Mouse (Mus musculus) midbrain, embryonic 10.5 days (tissue): ENCODE measurements at regions not wholly inside any gene's neighbourhood (a gene's known extent, or its start where the extent isn't known, plus 50 kb on each side); places are given as distances from the start of the nearest gene placed in this dataset.

Experiments
- DNase-seq: peaks from one replicate; pipeline ENCODE4 v3.0.0-alpha.2; 2017; ENCODE audit warnings: low spot score
- H3K27ac ChIP-seq: fragments of 300-500 bp; sonication (generic); replicated peaks from 2 replicates; pipeline ENCODE4 v1.5.1; 2016; ENCODE audit warnings: mild to moderate bottlenecking
- H3K27me3 ChIP-seq: fragments of 300-500 bp; sonication (generic); 2 replicates; pipeline ENCODE4 v1.6.1; 2016; ENCODE audit warnings: low read depth, mild to moderate bottlenecking; ENCODE audit not compliant: poor library complexity, severe bottlenecking
- H3K36me3 ChIP-seq: fragments of 300-500 bp; sonication (generic); 2 replicates; pipeline ENCODE4 v1.6.1; 2016; ENCODE audit warnings: mild to moderate bottlenecking, moderate library complexity
- H3K4me1 ChIP-seq: fragments of 300-500 bp; sonication (generic); 2 replicates; pipeline ENCODE4 v1.6.1; 2016
- H3K4me3 ChIP-seq: fragments of 300-500 bp; sonication (generic); 2 replicates; pipeline ENCODE4 v1.5.1; 2016; ENCODE audit warnings: mild to moderate bottlenecking, moderate library complexity
- H3K9me3 ChIP-seq: fragments of 300-500 bp; sonication (generic); replicated peaks from 2 replicates; pipeline ENCODE4 v1.6.1; 2016; ENCODE audit warnings: mild to moderate bottlenecking
- WGBS: fragments of 180-500 bp; shearing (Covaris S2); methylation state at CpG from one replicate; pipeline ENCODE4 v1.1.7; 2016; 5-methylcytosine and 5-hydroxymethylcytosine counted together

DNA sequence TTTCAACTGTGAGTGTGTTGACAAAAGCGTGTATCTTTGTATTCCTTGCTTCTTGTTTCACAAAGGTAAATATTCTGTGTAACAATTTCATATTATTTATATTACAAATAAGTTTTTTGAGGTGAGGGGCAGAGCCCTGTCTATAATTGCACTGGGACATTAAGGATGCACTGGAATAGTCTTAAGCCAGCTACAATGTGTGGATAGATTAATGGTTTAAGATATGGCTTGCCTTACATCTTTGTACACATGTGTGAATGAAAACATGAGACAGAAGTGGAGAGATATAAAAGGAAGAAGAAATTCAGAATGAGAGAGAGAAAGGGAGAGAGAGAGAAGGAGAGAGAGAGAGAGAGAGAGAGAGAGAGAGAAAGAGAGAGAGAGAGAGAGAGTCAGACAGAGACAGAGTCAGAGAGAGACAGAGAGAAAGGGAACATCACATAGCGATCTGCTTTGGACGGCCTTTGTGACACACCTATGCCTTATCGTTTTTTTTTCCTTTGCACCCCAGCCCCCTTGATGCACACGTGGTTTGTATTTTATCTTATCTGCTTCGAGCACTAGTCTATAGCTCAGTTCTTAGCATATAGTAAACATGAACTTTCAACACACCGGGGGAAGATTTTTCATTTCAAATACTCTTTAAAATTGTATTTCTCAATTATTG lies 136.3 kb downstream of the Bmp2 start:
- Histone ChIP-seq H3K4me1 (no peaks in the 10 kb centered on the region), H3K9me3 (no peaks in the 10 kb centered on the region)
- WGBS, result 87% methylated on average over 7 of the region's 7 CpGs

DNA sequence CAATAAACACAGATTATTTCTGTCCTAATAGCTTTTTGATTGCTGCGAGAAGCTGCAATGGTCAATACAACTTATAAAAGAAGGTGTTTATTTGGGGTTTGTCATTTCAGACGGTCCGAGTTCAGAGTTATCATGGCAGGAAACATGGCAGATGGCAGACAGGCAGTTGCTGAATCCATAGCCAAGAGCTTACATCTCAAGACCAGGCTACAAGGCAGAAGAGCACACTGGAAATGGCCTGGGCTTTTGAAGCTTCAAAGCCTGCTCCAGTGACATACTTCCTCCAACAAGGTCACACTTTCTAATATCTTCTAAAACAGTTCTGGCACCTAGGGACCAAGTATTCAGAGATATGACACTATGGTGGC lies 136.8 kb downstream of the Bmp2 start:
- Histone ChIP-seq H3K4me1 (no peaks in the 10 kb centered on the region), H3K27ac (no peak overlapping the region), H3K9me3 (no peaks in the 10 kb centered on the region), H3K36me3 (no peaks in the 10 kb centered on the region), H3K4me3 (no peak overlapping the region), H3K27me3 (no peaks in the 10 kb centered on the region)
- WGBS, result 87% methylated on average over 3 of the region's 3 CpGs
- DNase-seq, result no peak

More for the DNA sequence above, 136.3 kb downstream of the Bmp2 start:
- H3K27me3 ChIP-seq, result no peaks in the 10 kb centered on the region
- H3K36me3 ChIP-seq, result no peaks in the 10 kb centered on the region
- no peak overlapping the region for H3K4me3 ChIP-seq
- H3K27ac ChIP-seq, result no peak overlapping the region
- DNase-seq, result no peak

DNA sequence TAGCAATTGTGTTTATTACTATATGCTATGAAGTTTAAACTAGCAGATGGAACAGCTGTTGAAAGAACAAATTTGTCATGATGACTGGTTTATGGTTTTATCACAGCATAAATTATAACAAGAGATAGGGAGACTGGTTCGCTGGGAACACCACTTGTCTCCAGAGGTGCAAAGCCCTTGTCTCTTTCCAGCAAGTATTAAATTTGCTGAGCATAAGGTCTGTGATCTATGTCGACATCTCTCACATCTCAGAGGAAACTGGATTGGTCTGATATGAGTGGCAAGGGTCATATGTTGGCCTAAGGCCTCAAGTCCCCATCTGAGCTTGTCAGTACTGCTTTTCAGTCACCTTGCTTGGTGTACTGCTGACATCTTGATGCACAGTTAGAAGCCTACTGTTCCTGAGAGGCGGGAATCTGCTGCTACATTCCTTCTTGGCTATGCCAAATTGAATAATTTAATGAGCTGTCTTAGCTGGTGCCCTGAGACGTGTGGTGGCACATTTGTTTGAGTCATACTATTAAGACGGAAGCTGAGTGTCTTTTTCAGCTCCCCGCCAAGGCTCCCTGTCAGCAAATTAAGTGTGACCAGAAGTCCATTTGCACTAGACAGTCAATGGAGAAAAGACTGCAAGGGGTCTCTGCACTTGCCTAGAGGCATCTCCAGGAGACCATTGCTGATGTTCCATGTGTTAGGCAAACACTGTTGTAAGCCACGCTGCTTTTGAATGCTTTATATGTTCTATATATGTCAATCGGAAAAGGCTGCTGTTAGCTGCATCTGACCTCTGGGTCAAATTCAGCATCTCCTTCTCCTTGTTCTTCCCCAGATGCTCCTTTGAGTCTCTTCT lies 157.0 kb downstream of the Bmp2 start:
- no peak for DNase-seq
- Histone ChIP-seq H3K27me3 (no peaks in the 10 kb centered on the region), H3K36me3 (no peaks in the 10 kb centered on the region), H3K9me3 (no peaks in the 10 kb centered on the region), H3K4me1 (0 out of 2 replicates have a peak, but pooled peaks cover 6% of the 10 kb centered on the region), H3K27ac (no peak overlapping the region), H3K4me3 (no peak overlapping the region)
- 69% methylated on average over 8 of the region's 8 CpGs for WGBS

DNA sequence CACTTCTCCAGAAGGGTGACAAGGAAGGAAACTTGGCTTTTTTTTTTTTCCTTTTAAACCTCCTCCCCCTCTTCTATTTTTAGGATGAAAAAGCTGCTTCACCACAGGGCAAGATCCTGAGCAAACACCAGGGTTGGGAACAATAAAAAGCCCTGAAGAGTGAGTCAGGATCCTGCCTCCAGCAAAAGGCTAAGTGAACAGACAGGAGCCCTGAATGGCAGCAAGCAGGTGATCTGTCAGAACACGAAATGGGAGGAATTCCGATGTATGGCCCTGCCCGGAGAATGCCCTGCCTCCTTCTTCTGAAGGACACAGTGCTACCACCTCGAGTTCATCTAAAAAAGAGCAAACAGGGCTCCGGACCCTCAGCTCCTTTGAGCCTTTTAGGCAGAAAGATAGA lies 164.3 kb downstream of the Bmp2 start:
- 57% methylated on average over 5 of the region's 5 CpGs for WGBS

DNA sequence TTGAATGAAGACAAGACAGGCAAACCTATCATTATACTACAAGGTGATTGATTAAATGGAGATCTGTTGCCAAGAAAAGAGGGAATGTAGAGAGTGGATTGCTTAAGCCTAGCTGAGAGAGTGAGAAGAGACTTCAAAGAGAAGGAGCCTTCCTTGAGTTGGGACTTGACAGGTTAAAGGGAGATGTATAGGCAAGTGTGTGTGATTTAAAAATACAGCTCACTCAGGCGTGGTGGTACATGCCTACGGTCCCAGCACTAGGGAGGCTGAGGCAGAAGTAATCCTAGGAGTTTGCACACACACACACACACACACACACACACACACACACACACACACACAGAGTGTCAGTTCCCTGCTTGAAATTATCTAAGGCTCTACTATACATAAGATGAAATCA lies 165.1 kb downstream of the Bmp2 start:
- 76% methylated on average over 2 of the region's 2 CpGs for WGBS
- Histone ChIP-seq H3K9me3 (no peaks in the 10 kb centered on the region), H3K27ac (no peak overlapping the region), H3K4me1 (peaks cover 17% of the 10 kb centered on the region), H3K27me3 (no peaks in the 10 kb centered on the region), H3K4me3 (no peak overlapping the region), H3K36me3 (no peaks in the 10 kb centered on the region)
- no peak for DNase-seq

More for the DNA sequence above, 164.3 kb downstream of the Bmp2 start:
- DNase-seq, result no peak
- Histone ChIP-seq H3K9me3 (no peaks in the 10 kb centered on the region), H3K4me1 (peaks cover 17% of the 10 kb centered on the region), H3K36me3 (no peaks in the 10 kb centered on the region), H3K27ac (no peak overlapping the region), H3K4me3 (no peak overlapping the region), H3K27me3 (no peaks in the 10 kb centered on the region)

DNA sequence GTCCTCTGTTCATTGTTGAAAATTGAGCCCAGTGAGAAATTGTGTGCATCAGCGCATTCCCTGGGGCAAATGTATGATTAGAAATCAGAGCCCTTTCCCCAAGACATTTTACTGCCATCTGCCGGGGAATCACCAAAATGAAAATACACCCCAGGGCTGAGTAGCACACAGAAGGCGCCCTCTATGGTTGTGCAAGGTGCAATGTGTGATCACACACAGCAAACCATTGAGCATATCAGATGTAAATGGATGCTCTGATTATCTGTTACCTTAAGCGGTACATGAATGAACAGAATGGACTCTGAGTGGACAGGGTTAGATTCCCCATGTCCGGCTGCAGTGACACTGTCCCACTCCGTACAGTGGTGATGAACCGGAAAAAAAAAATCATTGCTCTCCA lies 172.4 kb downstream of the Bmp2 start:
- no peak for DNase-seq
- Histone ChIP-seq H3K27me3 (no peaks in the 10 kb centered on the region), H3K36me3 (no peaks in the 10 kb centered on the region), H3K9me3 (no peaks in the 10 kb centered on the region), H3K4me1 (peaks cover 8% of the 10 kb centered on the region), H3K4me3 (no peak overlapping the region), H3K27ac (no peak overlapping the region)
- WGBS, result 86% methylated on average over 7 of the region's 7 CpGs

DNA sequence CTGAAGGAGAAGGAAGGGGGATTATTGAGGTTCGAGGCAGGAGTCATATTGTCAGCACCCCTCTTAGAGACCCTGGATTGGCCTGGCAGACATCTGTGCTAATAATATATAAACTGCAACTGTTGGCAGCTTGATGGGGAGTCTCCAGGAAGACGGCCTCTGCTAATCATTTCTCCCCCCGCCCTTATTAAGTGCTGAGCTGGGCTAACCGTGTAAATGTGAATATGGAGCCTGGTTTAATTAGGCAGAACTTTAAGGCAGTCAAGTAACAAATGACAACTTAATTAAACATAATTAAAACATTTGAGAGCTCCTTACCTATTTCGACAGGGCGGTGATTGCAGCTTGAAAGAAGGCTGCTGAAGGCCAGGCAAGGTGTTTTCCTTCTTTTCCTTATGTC lies 172.8 kb downstream of the Bmp2 start:
- Histone ChIP-seq H3K27ac (no peak overlapping the region), H3K36me3 (no peaks in the 10 kb centered on the region), H3K4me1 (peaks cover 8% of the 10 kb centered on the region), H3K27me3 (no peaks in the 10 kb centered on the region), H3K4me3 (no peak overlapping the region), H3K9me3 (no peaks in the 10 kb centered on the region)
- no peak for DNase-seq
- 77% methylated on average over 6 of the region's 6 CpGs for WGBS

DNA sequence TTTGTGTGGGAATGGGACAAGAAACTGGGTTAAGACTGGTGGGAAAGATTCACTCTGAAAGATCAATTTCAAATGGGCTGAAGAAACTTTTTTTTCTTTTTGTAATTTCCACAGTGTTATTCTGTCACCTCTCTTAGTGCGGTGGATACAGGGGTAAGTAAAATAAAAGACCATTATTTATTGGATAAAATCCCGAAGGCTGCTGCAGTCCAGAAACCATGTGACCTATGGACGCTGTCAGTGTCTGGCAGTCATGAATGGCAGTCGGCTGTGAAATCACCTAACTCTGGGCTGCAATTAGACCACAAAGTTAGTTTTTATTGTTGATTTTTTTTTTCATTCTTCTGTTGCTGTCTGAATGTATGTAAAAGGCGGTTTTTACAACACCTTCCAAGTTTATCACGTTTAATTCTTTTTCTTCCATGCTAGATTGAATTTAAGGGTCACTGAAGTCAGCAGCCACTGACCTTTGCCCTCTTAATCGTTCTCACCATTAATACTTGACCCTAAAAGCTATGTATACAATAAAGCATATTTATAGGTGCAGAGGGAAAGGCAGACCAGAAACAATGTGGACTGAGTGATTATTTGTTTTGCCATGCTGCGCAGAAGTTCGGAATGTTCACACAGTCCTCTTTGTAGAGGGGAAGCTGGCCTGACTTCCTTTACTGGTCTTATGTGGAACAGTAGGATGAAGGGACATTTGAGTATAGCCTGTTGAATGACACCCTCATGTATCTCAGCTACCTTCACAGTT lies 182.7 kb downstream of the Bmp2 start:
- H3K4me3 ChIP-seq, result no peak overlapping the region
- no peaks in the 10 kb centered on the region for H3K9me3 ChIP-seq
- H3K27me3 ChIP-seq, result no peaks in the 10 kb centered on the region
- H3K4me1 ChIP-seq, result peaks cover 20% of the 10 kb centered on the region
- 29% methylated on average over 9 of the region's 9 CpGs for WGBS
- no peak for DNase-seq
- no peaks in the 10 kb centered on the region for H3K36me3 ChIP-seq
- H3K27ac ChIP-seq, result no peak overlapping the region

DNA sequence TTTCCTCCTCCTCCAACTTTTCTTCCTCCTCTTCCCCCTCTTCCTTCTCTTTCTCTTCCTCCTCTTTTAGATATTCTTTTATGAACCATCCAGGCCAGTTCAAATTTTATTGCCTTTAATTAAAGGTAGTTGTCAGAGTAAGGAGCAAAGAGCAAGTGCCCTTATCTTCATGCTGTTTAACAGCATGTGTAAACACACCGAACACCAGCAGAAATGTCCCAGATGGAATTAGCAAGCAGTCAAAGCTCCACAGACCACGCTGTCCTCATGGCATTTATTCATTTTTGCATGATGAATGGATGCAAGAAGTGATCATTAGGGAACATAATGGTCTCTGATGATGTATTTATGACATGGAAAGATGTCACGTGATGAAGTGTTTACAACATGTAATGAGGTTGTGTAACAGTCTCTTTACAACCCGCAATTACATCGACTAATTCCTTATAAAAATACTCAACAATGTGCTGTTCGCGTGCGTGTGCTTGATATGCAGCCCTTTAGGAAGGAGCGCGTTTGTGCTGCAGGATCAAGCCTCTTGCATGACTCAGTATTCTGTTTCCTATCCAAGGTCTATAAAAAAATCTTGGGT lies 187.0 kb downstream of the Bmp2 start:
- H3K27ac ChIP-seq, result no peak overlapping the region
- H3K4me1 ChIP-seq, result peaks cover 17% of the 10 kb centered on the region
- 89% methylated on average over 10 of the region's 10 CpGs for WGBS
- H3K36me3 ChIP-seq, result no peaks in the 10 kb centered on the region
- DNase-seq, result no peak
- H3K4me3 ChIP-seq, result no peak overlapping the region
- H3K27me3 ChIP-seq, result no peaks in the 10 kb centered on the region
- no peaks in the 10 kb centered on the region for H3K9me3 ChIP-seq

DNA sequence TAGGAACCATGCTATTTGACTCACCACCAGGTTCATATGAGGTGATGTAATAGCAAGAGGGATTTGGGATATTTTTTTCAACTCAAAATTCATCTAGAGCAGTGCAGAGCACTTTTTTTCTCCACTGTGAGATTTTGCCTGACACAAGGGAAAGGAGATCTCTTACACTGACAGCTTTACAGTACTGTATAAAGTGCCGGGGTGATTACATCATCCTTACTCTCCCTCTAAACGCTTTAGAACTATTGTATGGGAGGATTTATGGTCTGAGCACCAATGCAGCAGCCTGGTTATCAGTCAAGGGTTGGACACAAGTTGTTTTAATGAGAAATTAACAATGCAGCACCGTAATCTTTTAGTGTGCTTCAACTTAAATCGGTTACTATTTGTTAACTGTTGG lies 196.5 kb downstream of the Bmp2 start:
- 89% methylated on average over 4 of the region's 4 CpGs for WGBS
- Histone ChIP-seq H3K4me3 (no peak overlapping the region), H3K36me3 (no peaks in the 10 kb centered on the region), H3K4me1 (no peaks in the 10 kb centered on the region), H3K27me3 (no peaks in the 10 kb centered on the region), H3K27ac (no peak overlapping the region), H3K9me3 (no peaks in the 10 kb centered on the region)
- no peak for DNase-seq

DNA sequence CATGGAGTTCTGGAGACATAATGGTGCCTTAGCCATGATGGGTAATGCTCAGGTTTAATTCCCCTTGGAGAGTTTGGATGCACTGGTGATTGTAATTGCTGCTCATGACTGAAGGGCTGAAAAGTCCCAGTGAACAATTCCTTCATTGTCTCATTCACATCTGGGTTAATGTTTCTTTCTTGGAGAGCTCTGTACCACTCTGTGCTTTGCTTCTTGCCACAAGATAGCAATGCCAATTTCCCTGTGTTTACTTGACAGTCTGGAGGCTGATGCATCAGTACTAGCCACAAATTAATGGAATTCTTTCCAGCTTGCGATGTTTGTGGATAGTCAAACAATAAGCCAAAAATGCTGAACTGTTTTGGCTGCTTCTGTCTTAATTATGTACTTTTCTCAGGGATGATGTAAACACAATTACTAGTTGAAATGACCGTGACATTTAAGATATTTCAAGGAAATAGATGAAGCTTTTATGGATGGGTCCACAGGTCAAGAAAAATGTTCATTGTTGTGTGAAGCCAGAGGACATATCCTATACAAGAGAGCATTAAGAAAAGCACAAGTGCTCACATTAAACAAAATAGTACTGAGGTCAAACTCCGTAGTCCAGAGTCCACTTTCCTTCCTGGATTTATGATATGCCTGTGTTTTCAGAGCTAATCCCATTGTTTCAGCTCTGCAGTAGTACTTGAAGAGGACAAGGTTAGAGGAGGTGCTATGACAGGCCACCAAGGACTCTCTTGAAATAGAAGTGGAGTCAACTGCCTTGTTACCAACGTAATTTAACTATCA lies 198.1 kb downstream of the Bmp2 start:
- H3K4me1 ChIP-seq, result no peaks in the 10 kb centered on the region
- H3K36me3 ChIP-seq, result no peaks in the 10 kb centered on the region
- H3K27ac ChIP-seq, result no peak overlapping the region
- no peak for DNase-seq
- WGBS, result 86% methylated on average over 4 of the region's 4 CpGs
- H3K9me3 ChIP-seq, result no peaks in the 10 kb centered on the region
- no peak overlapping the region for H3K4me3 ChIP-seq
- no peaks in the 10 kb centered on the region for H3K27me3 ChIP-seq

DNA sequence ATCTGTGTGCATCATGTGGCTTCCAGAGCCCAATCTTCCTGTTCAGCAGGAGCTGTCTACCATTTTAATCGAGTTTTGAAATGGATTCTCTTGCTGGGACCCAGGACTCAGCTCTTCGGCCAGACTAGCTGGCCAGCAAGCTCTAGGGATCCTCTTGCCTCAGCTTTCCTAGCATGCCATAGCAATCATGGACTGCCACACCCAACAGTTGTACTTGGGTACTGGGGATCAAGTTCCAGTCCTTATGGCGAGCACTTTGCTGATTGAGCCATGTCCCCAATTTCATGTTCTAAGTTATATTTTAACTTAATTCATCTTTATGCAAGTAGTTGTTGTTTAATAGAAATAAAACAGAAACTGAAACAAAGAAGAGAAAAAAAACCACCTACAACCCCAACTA lies 202.1 kb downstream of the Bmp2 start:
- no peaks in the 10 kb centered on the region for H3K27me3 ChIP-seq
- no peak for DNase-seq
- 88% methylated on average over 3 of the region's 3 CpGs for WGBS

More for the DNA sequence above, 202.1 kb downstream of the Bmp2 start:
- Histone ChIP-seq H3K4me3 (no peak overlapping the region), H3K27ac (no peak overlapping the region), H3K36me3 (no peaks in the 10 kb centered on the region), H3K9me3 (no peaks in the 10 kb centered on the region), H3K4me1 (no peaks in the 10 kb centered on the region)
